Mouse (Mus musculus) erythroblast, embryonic 14.5 days (primary cell): ENCODE measurements around the gene Cox15.

Experiments
- GATA1 ChIP-seq: IDR thresholded peaks from 2 replicates; pipeline ENCODE4 v1.6.1; 2012; ENCODE audit warnings: low read length, inconsistent platforms, mixed read lengths
- TAL1 ChIP-seq: IDR thresholded peaks from 3 replicates; pipeline ENCODE4 v1.6.1; 2012; ENCODE audit warnings: low read length, inconsistent platforms, mixed read lengths

GRCm38 (mm10) chr19:43704211-43704610 lies 48.6 kb downstream of the Cox15 start:
- TF ChIP-seq GATA1: no peak
- no peak for TF ChIP-seq TAL1
